Mouse (Mus musculus) intestine, embryonic 16.5 days (tissue): Measurements from ENCODE around the gene Frmd6. TPM values are rescaled to one million over a fixed set of nuclear protein-coding genes. Genes with fewer than 3 reads are reported as not detected.

Experiments used
- ATAC-seq: fragments of 200-750 bp; cut with Nextera tagmentation; 2 replicates; pipeline ENCODE4 v1.8.0; 2017; ENCODE audit warnings: moderate TSS enrichment, moderate library complexity
- H3K27ac ChIP-seq: fragments of 300-500 bp; sonication (generic); 2 replicates; pipeline ENCODE4 v1.5.1; 2014; ENCODE audit warnings: mild to moderate bottlenecking, low read length
- H3K27me3 ChIP-seq: fragments of 300-500 bp; sonication (generic); replicated peaks from 2 replicates; pipeline ENCODE4 v1.6.1; 2014; ENCODE audit warnings: low read length, control low read depth, mixed read lengths; ENCODE audit not compliant: control insufficient read depth, insufficient read depth
- H3K36me3 ChIP-seq: fragments of 300-500 bp; sonication (generic); 2 replicates; pipeline ENCODE4 v1.6.1; 2014; ENCODE audit warnings: low read length, control low read depth; ENCODE audit not compliant: control insufficient read depth, insufficient read depth
- H3K4me1 ChIP-seq: fragments of 300-500 bp; sonication (generic); 2 replicates; pipeline ENCODE4 v1.6.1; 2014; ENCODE audit warnings: low read length, control low read depth, mixed read lengths; ENCODE audit not compliant: control insufficient read depth, insufficient read depth
- H3K4me2 ChIP-seq: fragments of 300-500 bp; sonication (generic); 2 replicates; pipeline ENCODE4 v1.6.1; 2014; ENCODE audit warnings: low read depth, low read length, control low read depth
- H3K4me3 ChIP-seq: fragments of 300-500 bp; sonication (generic); 2 replicates; pipeline ENCODE4 v1.5.1; 2014; ENCODE audit warnings: mild to moderate bottlenecking, low read length
- H3K9ac ChIP-seq: fragments of 300-500 bp; sonication (generic); 2 replicates; pipeline ENCODE4 v1.6.1; 2014; ENCODE audit warnings: low read depth, low read length
- H3K9me3 ChIP-seq: fragments of 300-500 bp; sonication (generic); 2 replicates; pipeline ENCODE4 v1.6.1; 2016; ENCODE audit warnings: low read length, control low read depth; ENCODE audit not compliant: control insufficient read depth
- WGBS: fragments of 180-500 bp; shearing (Covaris S2); extraction: QIAGEN DNeasy Blood & Tissue Kit; methylation state at CpG from one replicate; pipeline ENCODE4 v1.1.7; 2014; 5-methylcytosine and 5-hydroxymethylcytosine counted together
- polyA plus RNA-seq: library from polyadenylated mRNA; unstranded; fragments of >200 nt; fragmentation: Nextera tagmentation; extraction: Ambion mirVana; gene quantifications from 2 replicates; pipeline ENCODE4 v1.2.1, GENCODE M21; 2015

Frmd6 gene
- polyA plus RNA-seq, 1 experiment from 2014 or later = 11.2 TPM

DNA sequence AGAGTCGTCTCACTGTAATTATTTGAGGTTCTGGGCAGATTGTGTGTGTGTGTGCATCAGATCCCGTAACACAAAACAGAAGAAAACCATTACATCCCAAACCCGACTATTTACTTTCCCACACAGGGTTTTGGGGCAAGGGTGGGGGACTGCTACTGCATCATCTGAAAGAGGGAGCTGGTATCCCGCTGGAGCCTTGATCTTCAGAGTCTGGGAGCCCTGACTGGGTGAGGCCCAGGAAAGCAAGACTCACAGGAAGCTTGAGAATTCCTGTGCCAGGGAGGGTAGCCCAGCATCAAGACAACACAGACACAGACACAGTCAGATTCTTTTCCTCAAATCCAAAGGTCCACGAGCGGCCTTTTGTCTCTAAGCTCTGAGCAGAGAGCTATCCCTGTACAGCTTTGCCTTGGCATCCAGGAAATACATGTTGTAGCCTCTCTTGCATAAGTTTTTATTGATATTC, 41.0 kb upstream of the Frmd6 start:
- no peak overlapping the region for H3K9ac ChIP-seq
- H3K27ac ChIP-seq = no peak overlapping the region
- no peak overlapping the region for H3K4me2 ChIP-seq
- WGBS = 41% methylated on average over 6 of the region's 6 CpGs
- H3K4me3 ChIP-seq = no peak overlapping the region
- H3K9me3 ChIP-seq = no peaks in the 10 kb centered on the region
- no peaks in the 10 kb centered on the region for H3K36me3 ChIP-seq
- no peaks in the 10 kb centered on the region for H3K27me3 ChIP-seq
- no peaks in the 10 kb centered on the region for H3K4me1 ChIP-seq
- ATAC-seq = no peak

DNA sequence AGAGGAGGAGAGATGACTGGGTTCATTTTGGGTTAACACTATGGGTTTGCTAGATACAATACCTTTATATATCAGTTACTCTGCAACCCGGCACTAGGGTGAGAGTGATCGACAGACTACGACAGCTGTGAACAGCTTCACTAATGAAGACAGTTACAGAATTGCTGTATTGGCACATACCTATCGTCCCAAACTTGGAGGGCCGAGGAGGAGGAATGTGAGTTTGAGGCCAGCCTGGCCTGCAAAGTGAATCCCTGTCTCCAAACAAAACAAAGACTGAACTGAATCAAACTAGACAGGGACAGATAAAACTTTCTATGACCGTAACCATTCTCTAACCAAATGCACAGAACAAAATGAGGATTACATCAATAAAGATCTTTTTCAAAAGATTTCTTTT, 36.0 kb upstream of the Frmd6 start:
- Histone ChIP-seq H3K4me1 (no peaks in the 10 kb centered on the region), H3K27ac (no peak overlapping the region), H3K9me3 (no peaks in the 10 kb centered on the region), H3K27me3 (no peaks in the 10 kb centered on the region), H3K4me3 (no peak overlapping the region), H3K36me3 (no peaks in the 10 kb centered on the region), H3K4me2 (no peak overlapping the region), H3K9ac (no peak overlapping the region)
- ATAC-seq = no peak
- 89% methylated on average over 6 of the region's 6 CpGs for WGBS

DNA sequence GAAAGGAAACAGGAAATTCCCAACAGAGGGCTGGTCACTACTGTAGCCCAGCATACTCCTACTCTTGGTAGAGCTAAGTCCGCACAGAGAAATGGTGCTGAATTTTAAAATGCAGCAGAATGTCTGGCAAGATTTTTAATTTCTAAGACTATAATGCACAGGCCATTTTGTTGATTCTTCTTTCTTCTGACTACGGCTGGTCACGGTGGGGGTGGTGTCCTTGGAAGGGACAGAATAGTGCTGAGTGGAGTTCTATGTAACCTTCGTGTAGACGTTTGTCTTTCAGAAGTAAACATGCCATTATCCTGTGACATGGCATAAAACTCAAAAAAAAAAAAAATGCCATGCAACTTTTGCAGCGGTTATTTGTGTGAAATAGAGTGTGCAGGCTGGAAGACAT, 32.0 kb upstream of the Frmd6 start:
- Histone ChIP-seq H3K9ac (no peak overlapping the region), H3K4me1 (0 out of 2 replicates have a peak, but pooled peaks cover 3% of the 10 kb centered on the region), H3K4me2 (no peak overlapping the region), H3K27ac (no peak overlapping the region), H3K9me3 (no peaks in the 10 kb centered on the region), H3K27me3 (no peaks in the 10 kb centered on the region), H3K4me3 (no peak overlapping the region), H3K36me3 (no peaks in the 10 kb centered on the region)
- 74% methylated on average over 6 of the region's 6 CpGs for WGBS
- ATAC-seq = no peak

DNA sequence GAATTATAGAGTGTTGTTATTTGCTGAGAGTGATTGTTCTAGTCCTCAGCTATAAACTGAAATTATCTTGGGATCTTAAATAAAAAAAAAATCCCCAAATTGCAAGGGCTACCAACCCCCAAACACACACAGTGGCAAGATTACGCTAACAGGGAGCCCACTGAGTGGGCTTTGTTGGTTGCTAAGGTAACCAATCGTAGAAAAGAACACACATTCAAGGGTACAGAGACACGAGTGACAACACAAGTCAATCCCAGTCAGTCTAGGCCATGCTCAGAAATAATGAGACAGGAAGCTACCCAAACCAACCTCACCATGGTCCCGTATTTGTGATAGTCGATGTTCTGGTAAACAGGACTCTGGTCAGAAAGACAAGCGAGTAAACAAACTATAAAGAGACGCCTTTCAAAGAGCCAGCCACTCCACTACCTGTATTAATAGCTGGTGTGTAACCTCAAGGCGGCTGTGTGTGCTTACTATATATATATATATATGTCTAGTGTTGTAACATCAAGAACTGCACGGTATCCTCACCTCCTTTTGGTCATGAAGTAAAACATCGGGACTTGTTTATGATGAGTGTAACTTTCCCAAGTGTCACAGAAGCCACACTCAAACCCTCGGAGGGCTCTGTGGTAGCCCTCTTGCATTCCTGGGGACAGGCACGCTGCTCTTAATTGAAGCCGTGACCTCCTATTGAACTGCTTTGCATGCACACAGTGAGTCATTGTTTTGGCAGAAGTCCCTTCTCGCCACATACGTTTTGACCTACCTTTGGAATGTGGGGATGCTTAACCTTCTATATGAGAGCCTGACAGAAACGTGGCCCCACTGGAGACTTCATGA, 30.5 kb upstream of the Frmd6 start:
- peaks cover 10% of the 10 kb centered on the region for H3K4me1 ChIP-seq
- H3K27ac ChIP-seq = no peak overlapping the region
- no peaks in the 10 kb centered on the region for H3K27me3 ChIP-seq
- no peaks in the 10 kb centered on the region for H3K9me3 ChIP-seq
- WGBS = 42% methylated on average over 16 of the region's 16 CpGs
- no peak overlapping the region for H3K4me3 ChIP-seq
- no peaks in the 10 kb centered on the region for H3K36me3 ChIP-seq
- no peak overlapping the region for H3K9ac ChIP-seq
- no peak for ATAC-seq
- no peak overlapping the region for H3K4me2 ChIP-seq

DNA sequence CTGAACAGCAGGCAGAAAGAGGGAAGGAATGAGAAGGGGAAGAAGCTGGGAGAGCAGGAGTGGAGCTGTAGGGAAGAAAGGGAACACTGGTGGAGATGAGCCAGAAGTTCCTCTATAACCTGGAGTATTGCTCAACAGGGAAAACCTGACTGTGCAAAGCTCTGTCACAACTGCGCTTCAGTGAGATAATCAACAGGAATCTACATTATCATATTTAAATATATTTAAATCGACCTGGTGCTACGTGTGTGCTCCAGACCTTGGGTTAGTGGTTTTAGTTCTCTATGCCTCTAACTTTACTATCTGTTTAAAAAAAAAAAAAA, 30.0 kb upstream of the Frmd6 start:
- no peak for ATAC-seq
- 82% methylated on average over 3 of the region's 3 CpGs for WGBS

DNA sequence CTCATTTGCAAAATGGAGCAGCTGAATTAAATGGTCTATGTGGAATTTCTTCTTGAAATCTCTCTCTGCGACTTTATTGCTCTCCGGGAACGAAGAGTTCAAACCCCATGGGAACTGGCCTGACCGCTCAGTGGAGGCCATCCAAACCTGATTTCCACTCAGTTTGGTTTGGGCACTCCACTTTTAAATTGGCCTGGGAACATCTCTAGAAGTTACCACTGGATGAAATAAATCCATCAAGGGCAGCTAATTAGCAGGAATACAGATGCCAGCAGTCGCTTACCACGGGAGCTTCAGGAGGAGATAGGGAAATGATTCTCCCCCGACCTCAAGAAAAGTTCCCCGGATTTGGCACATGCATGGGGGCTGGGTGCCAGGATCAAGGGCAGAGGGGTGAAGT, 26.8 kb upstream of the Frmd6 start:
- Histone ChIP-seq H3K4me3 (no peak overlapping the region), H3K27me3 (no peaks in the 10 kb centered on the region), H3K9ac (no peak overlapping the region), H3K4me1 (peaks cover 10% of the 10 kb centered on the region), H3K4me2 (no peak overlapping the region), H3K36me3 (no peaks in the 10 kb centered on the region), H3K27ac (no peak overlapping the region), H3K9me3 (no peaks in the 10 kb centered on the region)
- no peak for ATAC-seq
- WGBS = 72% methylated on average over 8 of the region's 8 CpGs

More for the DNA sequence above, 30.0 kb upstream of the Frmd6 start:
- Histone ChIP-seq H3K27ac (no peak overlapping the region), H3K9me3 (no peaks in the 10 kb centered on the region), H3K4me3 (no peak overlapping the region), H3K36me3 (no peaks in the 10 kb centered on the region), H3K4me2 (no peak overlapping the region), H3K4me1 (peaks cover 10% of the 10 kb centered on the region), H3K9ac (no peak overlapping the region), H3K27me3 (no peaks in the 10 kb centered on the region)

DNA sequence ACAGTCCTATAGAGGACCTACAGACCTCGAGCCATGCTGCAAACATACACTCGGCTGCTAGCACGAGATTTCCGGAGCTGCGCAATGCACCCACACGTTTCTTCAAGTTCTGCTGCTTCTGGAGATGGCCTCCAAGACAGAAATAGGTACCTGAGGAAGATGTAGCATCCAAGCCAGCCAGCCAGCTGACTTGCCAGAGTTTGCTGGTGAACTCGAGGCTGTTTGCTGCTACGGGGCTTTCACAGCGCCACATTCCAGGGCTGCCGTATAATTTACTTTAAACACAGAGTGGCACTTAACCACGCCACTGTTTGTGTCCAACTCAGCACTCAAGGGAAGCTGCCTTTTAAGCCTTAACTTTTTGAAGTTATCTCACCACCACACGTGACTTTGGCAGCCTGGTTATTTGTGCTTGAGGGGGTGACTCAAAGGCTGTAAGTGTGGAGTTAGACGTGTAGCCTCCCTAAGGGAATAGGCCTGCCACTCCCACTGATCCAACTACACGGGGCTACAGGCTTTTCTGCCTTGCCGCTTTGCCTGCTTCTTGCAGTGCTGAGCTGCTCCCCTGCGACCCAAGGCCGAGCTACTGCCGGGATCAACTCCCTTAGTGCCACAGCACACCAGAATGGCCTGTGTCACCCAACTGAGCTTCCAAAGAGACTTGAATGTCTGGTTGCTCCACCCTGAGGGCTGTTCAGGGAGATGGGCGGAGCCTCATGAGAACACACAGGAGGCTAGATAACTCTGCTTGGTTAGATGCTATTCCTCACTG, 25.9 kb upstream of the Frmd6 start:
- Histone ChIP-seq H3K27ac (no peak overlapping the region), H3K27me3 (no peaks in the 10 kb centered on the region), H3K4me1 (peaks cover 10% of the 10 kb centered on the region), H3K9ac (0 out of 2 replicates have a peak overlapping the region, but pooled peaks have one; percentile 2), H3K4me2 (peak overlapping the region; percentile 7), H3K4me3 (no peak overlapping the region; the same call in 1 of the 2 replicates), H3K9me3 (no peaks in the 10 kb centered on the region), H3K36me3 (no peaks in the 10 kb centered on the region)
- ATAC-seq = peak; percentile 87
- 30% methylated on average over 19 of the region's 19 CpGs for WGBS

DNA sequence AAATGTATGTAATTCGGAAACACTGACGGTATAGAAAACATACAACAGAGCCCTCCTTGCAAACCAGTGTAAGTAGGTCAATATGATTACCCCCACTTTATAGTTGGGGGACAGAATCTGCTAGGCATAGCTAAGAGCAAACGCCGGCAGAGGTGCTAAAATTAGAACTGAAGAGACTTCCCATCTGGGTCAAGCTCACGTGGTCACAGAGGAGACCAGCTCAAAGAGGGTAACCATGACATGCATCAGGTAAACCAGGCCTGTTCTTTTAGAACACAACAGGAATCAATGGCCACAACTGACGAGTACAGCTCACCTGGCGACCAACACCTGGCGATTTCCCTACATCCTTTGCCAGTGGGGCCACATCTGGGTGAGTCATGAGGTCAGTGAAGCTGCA, 25.2 kb upstream of the Frmd6 start:
- Histone ChIP-seq H3K36me3 (no peaks in the 10 kb centered on the region), H3K4me2 (no peak overlapping the region), H3K9me3 (no peaks in the 10 kb centered on the region), H3K27me3 (no peaks in the 10 kb centered on the region), H3K4me1 (peaks cover 8% of the 10 kb centered on the region), H3K4me3 (no peak overlapping the region), H3K9ac (no peak overlapping the region), H3K27ac (no peak overlapping the region)
- 77% methylated on average over 8 of the region's 8 CpGs for WGBS
- no peak for ATAC-seq

DNA sequence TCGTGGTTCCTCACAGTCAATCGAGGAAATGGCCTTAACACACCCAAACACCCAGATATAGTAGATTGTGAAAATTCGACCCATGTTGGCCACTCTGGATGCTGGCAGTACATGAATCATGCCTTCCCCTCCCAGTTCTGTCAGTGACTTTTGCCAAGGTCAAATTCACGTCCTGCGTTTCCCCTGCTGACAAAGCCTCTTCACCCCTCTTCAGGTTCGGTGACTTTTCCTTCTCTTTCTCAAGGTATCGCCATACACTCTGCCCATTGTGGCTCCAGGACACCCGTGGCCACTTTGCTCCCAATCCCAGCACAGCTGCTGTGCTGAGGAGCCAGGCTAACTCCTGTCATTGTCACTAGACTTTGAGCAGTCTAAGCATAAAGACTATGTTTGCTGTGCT, 24.0 kb upstream of the Frmd6 start:
- H3K9ac ChIP-seq = no peak overlapping the region
- no peak overlapping the region for H3K27ac ChIP-seq
- no peaks in the 10 kb centered on the region for H3K36me3 ChIP-seq
- H3K4me3 ChIP-seq = no peak overlapping the region
- H3K9me3 ChIP-seq = no peaks in the 10 kb centered on the region
- peaks cover 8% of the 10 kb centered on the region for H3K4me1 ChIP-seq
- 68% methylated on average over 8 of the region's 8 CpGs for WGBS
- no peak for ATAC-seq
- H3K27me3 ChIP-seq = no peaks in the 10 kb centered on the region
- no peak overlapping the region for H3K4me2 ChIP-seq
